In genomic region chr12:48604401-48605197, GRCm38 (mm10) we compare ENCODE assay signal across 15 mouse cellular contexts.
"Had no signal": no experiment of that assay in that cellular context is flagged by ENCODE, and none has a peak within 500 bp of the region (broad histone marks: within the 10 kb centered on the region; RNA-seq: fewer than 3 reads in every experiment).

No protein-coding gene starts in this region.

- H3K4me1 ChIP-seq: lung, embryonic 15.5 days; megakaryocyte, embryonic 14.5 days; midbrain, embryonic 13.5 days; midbrain, embryonic 15.5 days; neural tube, embryonic 12.5 days had no signal

- H3K9me3 ChIP-seq: lung, embryonic 15.5 days; midbrain, embryonic 13.5 days; midbrain, embryonic 15.5 days; neural tube, embryonic 12.5 days had no signal

- H3K4me2 ChIP-seq: lung, embryonic 15.5 days; midbrain, embryonic 11.5 days; midbrain, embryonic 13.5 days; midbrain, embryonic 15.5 days; neural tube, embryonic 12.5 days had no signal

- H3K9ac ChIP-seq: lung, embryonic 15.5 days; midbrain, embryonic 13.5 days; midbrain, embryonic 15.5 days; neural tube, embryonic 12.5 days had no signal

- H3K36me3 ChIP-seq: lung, embryonic 15.5 days; midbrain, embryonic 13.5 days; midbrain, embryonic 15.5 days; neural tube, embryonic 12.5 days had no signal

- ATAC-seq: lung, postnatal 0 days; midbrain, embryonic 13.5 days; midbrain, embryonic 15.5 days had no signal

- DNase-seq: lung, adult 2 months; lung, postnatal 14 days; lung, postnatal 36 days; right cerebral cortex, postnatal 14 days; thymus, adult 2 months; thymus, postnatal 25 days; thymus, postnatal 4 days had no signal

- H3K27ac ChIP-seq: lung, embryonic 15.5 days; macrophage; midbrain, embryonic 13.5 days; midbrain, embryonic 15.5 days; neural tube, embryonic 12.5 days had no signal

- H3K4me3 ChIP-seq: lung, embryonic 15.5 days; megakaryocyte, embryonic 14.5 days; midbrain, embryonic 13.5 days; midbrain, embryonic 15.5 days; neural tube, embryonic 12.5 days had no signal

- H3K27me3 ChIP-seq: lung, embryonic 15.5 days; megakaryocyte, embryonic 14.5 days; midbrain, embryonic 13.5 days; midbrain, embryonic 15.5 days; neural tube, embryonic 12.5 days had no signal
